Mouse (Mus musculus) C2C12 (cell line): ENCODE measurements around the gene Tinag.

Experiments used
- CEBPB ChIP-seq: IDR thresholded peaks from one replicate; pipeline ENCODE4 v1.6.1; 2011; ENCODE audit warnings: low read depth, mild to moderate bottlenecking, control low read depth, moderate library complexity
- CTCF ChIP-seq: IDR thresholded peaks from one replicate; pipeline ENCODE4 v1.5.1; 2011; ENCODE audit not compliant: control insufficient read depth, insufficient read depth, insufficient read length
- MYOG ChIP-seq: IDR thresholded peaks from one replicate; pipeline ENCODE4 v1.6.1; 2011; ENCODE audit not compliant: control insufficient read depth, insufficient read length; ENCODE audit errors: extremely low read depth

GRCm38 (mm10) chr9:76996021-76996420 lies 49.6 kb downstream of the Tinag start:
- TF ChIP-seq CEBPB (no peak), CTCF (no peak), MYOG (no peak)
